Mouse (Mus musculus) adrenal gland, postnatal 25 days (tissue): Measurements from ENCODE around the gene Gpr50. TPM values are rescaled to one million over a fixed set of nuclear protein-coding genes. Genes with fewer than 3 reads are reported as not detected.

Experiments
- DNase-seq: peaks from one replicate; pipeline ENCODE4 v3.0.0; 2021; ENCODE audit warnings: mixed read lengths
- long read RNA-seq: library from polyadenylated mRNA; stranded (forward); transcript quantifications from one replicate; pipeline ENCODE4 v2.0.0, GENCODE M21; 2021
- total RNA-seq: library from RNA; stranded (reverse); gene quantifications from 2 replicates; pipeline ENCODE4 v1.2.3, GENCODE M21; 2021

The Gpr50 gene
- not detected in 2 replicates for total RNA-seq
- long read RNA-seq: 0 reads

DNA sequence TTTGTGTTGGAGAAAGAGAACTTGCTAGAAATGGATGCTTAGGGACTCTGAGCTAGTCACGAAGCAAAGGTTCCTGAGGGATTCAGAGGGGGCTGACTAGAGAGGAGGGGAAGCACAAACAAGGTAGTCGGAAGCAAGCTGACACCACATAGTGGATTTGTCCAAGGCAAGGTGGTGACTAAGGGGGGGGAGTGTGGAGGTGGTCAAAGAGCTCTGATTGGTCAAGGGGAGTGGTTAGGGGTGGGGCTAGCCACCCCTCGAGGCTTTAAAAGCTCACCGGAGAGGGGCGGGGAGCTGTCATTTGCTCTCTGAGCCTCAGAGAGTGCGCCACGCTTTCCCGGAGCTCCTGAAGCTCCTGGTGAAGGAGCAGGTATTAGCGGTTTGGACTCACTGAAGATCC is at the start of gene Gpr50:
TSS of gene Gpr50 (plus strand) at position 294 of the 400 bp plus-strand sequence.
- DNase-seq: no peak

- DNase-seq: no peak
These were observed 41.2 kb upstream of the Gpr50 start for GRCm38 (mm10) chrX:71622286-71622685.

DNA sequence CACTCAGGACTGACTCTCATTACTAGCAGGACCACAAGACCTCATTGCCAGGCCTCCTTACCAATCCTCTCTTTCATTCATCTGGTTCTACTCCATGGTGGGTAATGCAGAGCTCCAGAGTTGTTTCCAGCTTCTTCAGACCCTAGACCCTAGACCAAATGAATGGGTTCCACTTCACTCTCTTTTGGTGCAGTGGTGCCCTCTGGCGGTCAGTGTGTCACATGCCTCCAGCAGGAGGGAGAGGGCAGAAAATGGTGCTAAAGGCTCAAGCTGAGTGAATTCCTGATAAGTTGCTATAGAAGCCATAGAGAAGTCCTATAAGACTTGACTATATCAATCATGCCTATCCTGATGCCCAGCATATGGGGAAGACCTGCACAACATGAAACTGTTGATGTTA is 39.6 kb upstream of the Gpr50 start:
- DNase-seq: peak; percentile 54

DNA sequence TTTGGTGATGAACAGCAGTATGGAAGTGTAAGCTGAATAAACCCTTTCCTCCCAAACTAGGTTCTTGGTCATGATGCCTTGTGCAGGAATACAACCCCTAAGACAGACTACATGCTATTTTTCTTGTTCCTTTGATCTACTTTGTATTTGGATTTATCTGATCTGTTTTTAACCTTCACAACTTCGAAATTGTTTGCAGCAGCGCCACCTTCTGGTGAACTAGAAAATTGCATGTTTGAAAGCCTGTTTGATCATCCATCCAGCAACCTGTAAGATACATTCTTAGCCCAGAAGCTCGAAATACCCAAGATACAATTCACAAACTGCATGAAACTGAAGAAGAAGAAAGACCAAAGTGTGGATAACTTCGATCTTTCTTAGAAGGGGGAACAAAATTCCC is 35.2 kb upstream of the Gpr50 start:
- peak; percentile 32 for DNase-seq

DNA sequence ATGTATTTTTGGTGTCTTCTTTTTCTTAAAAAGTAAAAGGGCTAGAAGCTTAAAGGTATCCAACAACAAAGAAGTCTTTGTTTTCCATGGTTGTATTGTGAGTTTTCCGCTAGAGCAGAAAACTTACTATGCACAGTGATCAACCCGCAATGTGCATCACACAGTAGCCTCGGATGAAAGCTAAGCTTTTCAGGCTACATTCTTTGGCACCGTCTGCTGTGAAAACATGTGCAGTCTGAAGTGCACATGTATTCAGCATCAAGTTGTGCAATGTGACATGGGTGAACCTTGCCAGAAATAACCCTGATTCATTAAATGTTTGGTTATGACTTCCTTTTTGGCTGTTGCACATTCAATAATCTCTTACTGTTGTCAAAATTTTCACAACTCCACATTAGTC is 32.8 kb upstream of the Gpr50 start:
- DNase-seq: no peak

DNA sequence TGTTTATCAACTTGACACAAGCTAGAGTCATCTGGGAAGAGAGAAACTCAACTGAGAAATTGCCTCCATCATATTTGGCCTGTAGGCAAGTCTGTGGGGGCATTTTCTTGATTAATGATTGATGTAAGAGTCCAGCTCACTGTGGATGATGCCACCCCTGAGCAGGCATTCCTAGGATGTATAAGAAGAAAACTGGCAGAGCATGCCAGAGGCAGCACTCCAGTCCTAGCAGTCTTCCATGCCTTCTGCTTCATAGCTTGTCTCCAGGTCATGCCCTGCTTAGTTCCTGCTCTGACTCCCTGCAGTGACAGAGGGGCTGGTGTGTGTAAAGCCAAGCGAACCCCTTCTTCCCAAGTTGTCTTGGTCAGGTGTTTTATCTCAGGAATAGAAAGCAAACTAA is 32.3 kb upstream of the Gpr50 start:
- no peak for DNase-seq

DNA sequence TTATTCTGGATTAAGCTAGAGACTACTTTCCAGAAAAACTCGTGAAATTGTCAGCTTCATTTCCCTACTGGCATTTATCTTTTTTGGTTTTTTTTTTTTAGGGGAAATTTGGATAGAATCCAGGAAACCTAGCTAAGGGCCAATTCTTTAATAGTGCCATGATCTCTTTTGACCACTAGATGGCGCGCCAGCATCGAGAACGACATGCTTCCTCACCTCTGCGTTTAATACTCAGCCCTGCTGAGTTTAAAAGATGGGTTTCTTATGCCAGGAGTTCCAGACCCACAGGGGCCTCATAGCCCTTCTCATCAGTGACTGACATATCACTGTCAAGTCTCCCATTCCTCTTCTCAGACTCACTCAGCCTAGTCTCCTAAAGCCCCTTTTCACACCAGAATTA is 15.5 kb upstream of the Gpr50 start:
- peak; percentile 42 for DNase-seq

GRCm38 (mm10) chrX:71648434-71648833 is 15.0 kb upstream of the Gpr50 start:
- no peak for DNase-seq

DNA sequence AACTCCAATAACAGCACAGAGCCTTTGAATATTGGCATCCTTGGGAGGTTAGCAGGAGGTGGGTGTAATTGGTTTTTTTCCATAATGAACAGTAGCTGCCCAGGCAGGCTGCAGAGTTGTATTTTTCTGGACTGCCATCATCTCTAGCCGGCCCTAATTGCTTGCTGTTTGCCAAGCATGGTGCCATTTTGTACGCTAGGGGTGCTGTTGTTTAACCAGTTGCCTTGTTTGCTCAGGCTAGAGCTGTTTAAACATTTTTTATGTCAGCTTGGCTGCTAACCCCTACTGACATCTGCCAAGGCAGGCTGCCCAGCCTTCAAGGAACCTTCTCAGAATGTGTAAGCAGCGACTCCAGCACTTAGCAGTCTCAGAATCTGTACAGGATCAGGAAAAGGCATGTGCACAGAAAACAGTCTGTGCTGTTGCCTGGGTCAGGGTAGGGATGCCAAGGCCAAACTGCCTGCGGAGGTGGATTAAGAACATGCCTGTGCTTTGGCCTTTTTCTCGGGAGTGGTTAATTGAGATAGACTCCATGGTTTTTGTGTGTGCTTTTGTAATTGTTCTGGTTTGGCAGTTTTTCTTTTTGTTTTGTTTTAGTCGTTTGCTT is 14.5 kb upstream of the Gpr50 start:
- peak; percentile 10 for DNase-seq

- no peak for DNase-seq
These were observed 13.5 kb upstream of the Gpr50 start for GRCm38 (mm10) chrX:71649993-71650392.

DNA sequence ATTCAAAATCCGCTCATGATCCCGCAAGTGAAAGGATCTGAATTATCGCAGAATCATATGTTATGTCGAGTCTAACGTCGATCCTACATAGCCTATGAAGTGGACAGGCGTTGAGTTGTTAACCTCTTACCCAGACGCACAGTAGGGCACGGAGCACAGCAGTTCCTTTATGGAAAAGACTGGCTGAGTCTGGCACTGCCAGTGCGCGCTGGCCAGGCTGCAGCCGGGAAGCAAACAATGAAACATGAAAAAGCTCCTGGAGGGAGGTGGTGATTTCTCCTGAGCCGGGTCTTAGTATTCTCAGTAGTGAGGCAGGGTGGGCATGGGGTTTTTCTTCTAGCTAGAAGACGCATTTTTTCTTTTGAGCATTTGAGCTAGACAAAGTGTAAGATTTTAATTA is 1.7 kb upstream of the Gpr50 start:
- DNase-seq: no peak

DNA sequence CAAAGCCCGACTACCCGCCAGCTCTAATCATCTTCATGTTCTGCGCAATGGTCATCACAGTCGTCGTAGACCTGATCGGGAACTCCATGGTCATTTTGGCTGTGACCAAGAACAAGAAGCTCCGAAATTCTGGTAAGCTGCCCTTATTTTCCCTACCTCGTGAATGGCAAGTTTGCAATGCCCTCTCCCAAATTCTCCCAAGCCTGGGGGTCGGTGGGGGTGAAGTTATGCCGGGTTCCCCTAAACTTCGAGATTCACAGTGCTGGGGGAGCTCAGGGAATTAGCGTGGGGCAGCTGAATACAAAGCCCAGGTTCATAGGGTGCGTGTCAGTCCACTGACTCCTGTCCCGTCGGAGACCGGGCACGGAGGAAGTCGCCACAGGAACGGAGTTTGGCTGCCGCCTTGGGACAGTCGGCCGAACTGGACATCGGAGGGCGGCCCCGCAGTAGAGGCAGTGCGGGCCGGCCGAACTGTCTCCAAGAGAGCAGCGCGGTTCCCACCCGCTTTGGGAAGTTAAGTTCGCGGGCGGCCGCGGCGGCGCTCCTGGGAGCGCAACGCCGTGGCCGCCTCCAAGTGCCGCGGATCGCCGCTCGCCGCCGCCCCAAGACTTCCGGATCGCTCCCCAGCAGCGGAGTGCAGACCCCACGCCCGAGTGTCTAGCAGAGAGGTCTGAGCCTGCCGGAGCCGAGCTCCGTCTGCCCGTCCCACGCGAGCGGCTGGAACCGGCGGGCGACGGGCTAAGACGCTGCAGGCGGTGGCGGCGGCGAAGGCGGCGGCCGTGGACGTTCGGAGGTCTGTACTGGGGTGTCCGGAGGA is 612 bp downstream of the Gpr50 start:
- peak; percentile 2 for DNase-seq

DNA sequence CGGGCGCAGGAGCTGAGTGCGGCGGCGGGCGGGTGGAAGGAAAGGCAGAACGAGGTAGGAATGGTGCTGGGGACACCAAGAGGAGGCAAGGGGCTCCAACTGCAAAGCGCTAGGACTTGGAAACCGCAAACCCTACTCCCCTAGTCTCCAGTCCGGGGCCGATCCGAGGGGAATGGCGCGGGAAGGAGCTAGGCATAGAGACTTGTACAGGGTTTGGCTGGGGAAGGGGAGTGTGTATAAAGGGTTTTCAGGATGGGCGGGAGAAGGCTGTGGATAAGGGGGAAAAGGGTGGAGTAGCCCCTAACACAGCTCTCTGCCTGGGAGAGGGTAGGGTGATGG is 1.2 kb downstream of the Gpr50 start:
- DNase-seq: no peak

GRCm38 (mm10) chrX:71670254-71670653 is 6.8 kb downstream of the Gpr50 start:
- DNase-seq: no peak

- no peak for DNase-seq
These were observed 37.5 kb downstream of the Gpr50 start for GRCm38 (mm10) chrX:71700817-71701469.

Other genes with a start within 250 kb of the Gpr50 start
- 72.9 and 80.4 TPM in 2 replicates for gene Cd99l2, start 170.8 kb upstream of the Gpr50 start, total RNA-seq
- 175 and 193 TPM in 2 replicates for gene Hmgb3, start 107.7 kb upstream of the Gpr50 start, total RNA-seq
- 35.4 and 38.6 TPM in 2 replicates for gene Vma21, start 152.3 kb downstream of the Gpr50 start, total RNA-seq